Mouse (Mus musculus) gastrocnemius, postnatal 25 days (tissue): ENCODE results near the gene Tmprss11a. TPM values are rescaled to one million over a fixed set of nuclear protein-coding genes. Genes with fewer than 3 reads are reported as not detected.

Source experiments
- DNase-seq: peaks from one replicate; pipeline ENCODE4 v3.0.0; 2022
- long read RNA-seq, 2 experiments: library from polyadenylated mRNA; stranded (forward); transcript quantifications; one replicate each; pipeline ENCODE4 v2.0.0; 2021
- total RNA-seq, 2 experiments: library from RNA; stranded (reverse); gene quantifications; 1 replicate in 1 of 2; 2 replicates in 1 of 2; pipeline ENCODE4 v1.2.3; 2021

Gene Tmprss11a
- total RNA-seq = not detected
- long read RNA-seq, experiment 1 = 0 reads
- long read RNA-seq, experiment 2 = 0 reads

- DNase-seq = no peak
Observed at GRCm38 (mm10) chr5:86468890-86469289, at the start of gene Tmprss11a. TSS of gene Tmprss11a (minus strand) at chr5:86468990.

GRCm38 (mm10) chr5:86518500-86518899, 49.7 kb upstream of the Tmprss11a start, which contains the start of gene Tmprss11g:
TSS of gene Tmprss11g (minus strand) at chr5:86518600.
- DNase-seq = no peak

- DNase-seq = no peak
Observed at GRCm38 (mm10) chr5:86511538-86511937, 42.7 kb upstream of the Tmprss11a start.

- no peak for DNase-seq
Observed at GRCm38 (mm10) chr5:86493453-86493852, 24.7 kb upstream of the Tmprss11a start.

GRCm38 (mm10) chr5:86482562-86482961, 13.8 kb upstream of the Tmprss11a start:
- DNase-seq = no peak

- no peak for DNase-seq
Observed at GRCm38 (mm10) chr5:86482031-86482430, 13.2 kb upstream of the Tmprss11a start.

- no peak for DNase-seq
Observed at GRCm38 (mm10) chr5:86473859-86474258, 5.1 kb upstream of the Tmprss11a start.

- no peak for DNase-seq
Observed at GRCm38 (mm10) chr5:86439306-86439705, 29.5 kb downstream of the Tmprss11a start.

GRCm38 (mm10) chr5:86438548-86438947, 30.2 kb downstream of the Tmprss11a start:
- DNase-seq = no peak

- no peak for DNase-seq
Observed at GRCm38 (mm10) chr5:86432697-86433096, 36.1 kb downstream of the Tmprss11a start.

- DNase-seq = no peak
Observed at GRCm38 (mm10) chr5:86431096-86431495, 37.7 kb downstream of the Tmprss11a start.

- no peak for DNase-seq
Observed at GRCm38 (mm10) chr5:86421323-86422028, 47.3 kb downstream of the Tmprss11a start.

GRCm38 (mm10) chr5:86419494-86419893, 49.3 kb downstream of the Tmprss11a start:
- no peak for DNase-seq

GRCm38 (mm10) chr5:86414280-86414679, 54.5 kb downstream of the Tmprss11a start:
- DNase-seq = no peak

GRCm38 (mm10) chr5:86410815-86411214, 58.0 kb downstream of the Tmprss11a start:
- DNase-seq = no peak

GRCm38 (mm10) chr5:86407941-86408340, 60.8 kb downstream of the Tmprss11a start:
- no peak for DNase-seq

GRCm38 (mm10) chr5:86407191-86407590, 61.6 kb downstream of the Tmprss11a start:
- DNase-seq = no peak

GRCm38 (mm10) chr5:86373320-86373719, 95.5 kb downstream of the Tmprss11a start, which contains the start of gene Tmprss11d:
TSS of gene Tmprss11d (minus strand) at chr5:86373420.
- no peak for DNase-seq

Other genes starting within 250 kb of the Tmprss11a start
- gene Tmprss11c, start 179.7 kb downstream of the Tmprss11a start, total RNA-seq = not detected
- gene Tmprss11d, start 95.6 kb downstream of the Tmprss11a start, total RNA-seq = not detected
- not detected for gene Tmprss11g, start 49.6 kb upstream of the Tmprss11a start, total RNA-seq
- gene Tmprss11f, start 163.4 kb upstream of the Tmprss11a start, total RNA-seq = not detected
- not detected for gene Tmprss11b, start 207.4 kb upstream of the Tmprss11a start, total RNA-seq